Comparison of ENCODE assay signal across 9 mouse cellular contexts in the genomic region with DNA sequence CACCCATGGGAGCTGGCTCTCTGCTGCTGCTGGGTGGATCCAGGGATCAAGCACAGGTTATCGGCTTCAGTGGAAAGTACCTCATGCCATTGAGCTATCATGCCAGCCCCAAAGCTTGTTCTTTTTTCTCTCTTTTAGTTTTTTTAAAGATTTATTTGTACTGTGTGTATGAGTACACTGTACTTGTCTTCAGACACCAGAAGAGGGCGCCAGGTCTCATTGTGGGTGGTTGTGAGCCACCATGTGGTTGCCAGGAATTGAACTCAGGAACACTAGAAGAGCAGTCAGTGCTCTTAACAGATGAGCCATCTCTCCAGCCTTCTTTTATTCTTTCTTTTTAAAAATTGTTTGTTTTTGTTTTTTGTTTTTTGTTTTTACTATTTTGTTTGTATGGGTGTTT.
DNase-seq lines count a peak whose midpoint lies in the region; ATAC-seq and TF ChIP-seq lines count a peak whose summit lies in the region.
"Had no signal": no experiment of that assay in that cellular context is flagged by ENCODE, and none has a peak within 500 bp of the region (broad histone marks: within the 10 kb centered on the region; RNA-seq: fewer than 3 reads in every experiment).

No protein-coding gene starts in this region.

- no peak overlapping the region for H3K4me3 ChIP-seq in kidney, adult 2 months (ENCODE audit: insufficient read depth, low read depth, low read length)
- H3K4me3 ChIP-seq in kidney, embryonic 15.5 days (replicated peaks): no peak overlapping the region
- H3K4me3 ChIP-seq in ES-Bruce4 (ENCODE audit: low read depth, low read length): no peak overlapping the region
- H3K4me3 ChIP-seq in forebrain, embryonic 15.5 days: no peak overlapping the region
- H3K4me3 ChIP-seq: myocyte had no signal

- peaks cover 1% of the 10 kb centered on the region; the same call in 1 of the 2 replicates for H3K36me3 ChIP-seq in kidney, adult 2 months (ENCODE audit: control insufficient read depth, insufficient read depth, low read length)
- peaks cover 74% of the 10 kb centered on the region for H3K36me3 ChIP-seq in kidney, embryonic 15.5 days
- peaks cover 25% of the 10 kb centered on the region for H3K36me3 ChIP-seq in ES-Bruce4 (ENCODE audit: control insufficient read depth, insufficient read depth, low read length, poor library complexity, severe bottlenecking)
- peaks cover 67% of the 10 kb centered on the region for H3K36me3 ChIP-seq in forebrain, embryonic 15.5 days

- H3K4me1 ChIP-seq in kidney, adult 2 months (ENCODE audit: control insufficient read depth, insufficient read depth, low read length): no peaks in the 10 kb centered on the region
- no peaks in the 10 kb centered on the region for H3K4me1 ChIP-seq in kidney, embryonic 15.5 days
- no peaks in the 10 kb centered on the region for H3K4me1 ChIP-seq in ES-Bruce4 (ENCODE audit: control insufficient read depth, insufficient read depth, low read length)
- no peaks in the 10 kb centered on the region for H3K4me1 ChIP-seq in forebrain, embryonic 15.5 days

- no peak for ATAC-seq in kidney, embryonic 15.5 days (replicated peaks; ENCODE audit: low FRiP score)
- no peak for ATAC-seq in forebrain, embryonic 15.5 days (replicated peaks)

- TF ChIP-seq CTCF in kidney, adult 2 months (conservative IDR thresholded peaks at IDR 0.05; ENCODE audit: insufficient read depth, insufficient read length, low read depth, low read length): peak; percentile 45
- TF ChIP-seq CTCF in ES-Bruce4 (IDR thresholded peaks at IDR 0.05; ENCODE audit: low read depth, low read length): peak; percentile 73

- 77% methylated on average over 2 of the region's 2 CpGs for WGBS in kidney, adult 2 months
- WGBS in kidney, embryonic 15.5 days: 65% methylated on average over 2 of the region's 2 CpGs
- 51% methylated on average over 2 of the region's 2 CpGs for WGBS in forebrain, embryonic 15.5 days

- TF ChIP-seq POLR2A in kidney, adult 2 months (IDR thresholded peaks at IDR 0.05; ENCODE audit: low read depth, low read length): no peak
- no peak for TF ChIP-seq POLR2A in ES-Bruce4 (IDR thresholded peaks at IDR 0.05; ENCODE audit: insufficient read depth, low read length)

- peak; percentile 19 for DNase-seq in kidney, adult 2 months
- DNase-seq in A20 (ENCODE audit: low read depth, low spot score): peak; percentile 21
- peak; percentile 59 for DNase-seq in induced T-regulatory cell, adult 2 months (ENCODE audit: low read depth)
- DNase-seq in gastrocnemius, postnatal 10 days: no peak
- DNase-seq: cerebellum, adult 9-11 months had no signal

- no peak overlapping the region for H3K9ac ChIP-seq in kidney, embryonic 15.5 days
- no peak overlapping the region for H3K9ac ChIP-seq in ES-Bruce4 (ENCODE audit: low read depth, poor library complexity, severe bottlenecking)
- no peak overlapping the region for H3K9ac ChIP-seq in forebrain, embryonic 15.5 days (replicated peaks)

- TF ChIP-seq EP300 in ES-Bruce4 (IDR thresholded peaks at IDR 0.05; ENCODE audit: insufficient read depth, low read depth, low read length): no peak

- no peaks in the 10 kb centered on the region for H3K27me3 ChIP-seq in kidney, adult 2 months (replicated peaks; ENCODE audit: control insufficient read depth, insufficient read depth, low read length)
- no peaks in the 10 kb centered on the region for H3K27me3 ChIP-seq in kidney, embryonic 15.5 days
- H3K27me3 ChIP-seq in ES-Bruce4 (ENCODE audit: control insufficient read depth, insufficient read depth, low read length, poor library complexity, severe bottlenecking): no peaks in the 10 kb centered on the region
- H3K27me3 ChIP-seq in forebrain, embryonic 15.5 days: no peaks in the 10 kb centered on the region

- H3K4me2 ChIP-seq in kidney, embryonic 15.5 days: no peak overlapping the region
- no peak overlapping the region for H3K4me2 ChIP-seq in forebrain, embryonic 15.5 days (replicated peaks)

- H3K9me3 ChIP-seq in kidney, embryonic 15.5 days (replicated peaks): no peaks in the 10 kb centered on the region
- no peaks in the 10 kb centered on the region for H3K9me3 ChIP-seq in ES-Bruce4 (replicated peaks; ENCODE audit: control insufficient read depth, insufficient read depth, low read length, poor library complexity, severe bottlenecking)
- no peaks in the 10 kb centered on the region for H3K9me3 ChIP-seq in forebrain, embryonic 15.5 days

- H3K27ac ChIP-seq in kidney, adult 2 months (ENCODE audit: insufficient read depth, low read depth, low read length): no peak overlapping the region
- no peak overlapping the region for H3K27ac ChIP-seq in kidney, embryonic 15.5 days
- H3K27ac ChIP-seq in ES-Bruce4 (ENCODE audit: insufficient read depth, low read length): no peak overlapping the region
- H3K27ac ChIP-seq in forebrain, embryonic 15.5 days (replicated peaks): no peak overlapping the region
